ENCODE assay signal across 32 mouse cellular contexts in the genomic region with DNA sequence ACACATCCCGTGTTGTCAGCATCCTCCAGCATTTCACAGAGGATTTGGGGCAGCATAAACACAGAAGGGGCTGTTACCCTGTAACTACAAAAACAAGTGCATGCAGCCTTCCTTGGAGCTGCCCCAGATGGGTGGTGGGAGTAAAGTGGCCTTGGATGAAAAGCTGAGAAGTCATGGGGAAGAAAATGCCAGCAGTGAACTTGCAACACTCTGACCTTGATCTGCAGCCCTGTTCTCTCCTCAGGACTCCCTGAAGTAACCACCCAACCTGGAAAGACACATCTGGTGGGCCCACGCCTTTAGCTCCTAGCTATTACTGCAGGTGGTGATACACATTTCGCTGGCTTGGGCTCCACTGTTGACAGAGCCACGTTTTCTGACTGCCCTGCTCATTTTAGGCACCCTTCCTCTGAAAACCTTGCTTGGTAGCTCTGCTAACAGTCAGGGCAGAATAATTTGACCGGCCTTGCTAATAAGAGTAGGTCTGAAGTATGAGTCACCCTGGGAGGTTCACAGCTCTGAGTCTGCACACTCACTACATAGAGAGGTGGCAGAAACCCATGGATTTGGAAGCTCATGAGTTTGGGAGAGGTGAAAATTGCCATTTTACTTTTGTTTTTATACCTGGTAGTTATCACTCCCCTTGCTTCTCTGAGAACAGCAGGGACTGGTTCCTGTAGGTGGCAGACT.
DNase-seq lines count a peak whose midpoint lies in the region; ATAC-seq and TF ChIP-seq lines count a peak whose summit lies in the region.
"Had no signal": no experiment of that assay in that cellular context is flagged by ENCODE, and none has a peak within 500 bp of the region (broad histone marks: within the 10 kb centered on the region; RNA-seq: fewer than 3 reads in every experiment).

No protein-coding gene starts in this region.

- no peak overlapping the region for H3K9ac ChIP-seq in stomach, postnatal 0 days (ENCODE audit: low read length)
- H3K9ac ChIP-seq: forebrain, embryonic 13.5 days; heart, embryonic 12.5 days; hindbrain, embryonic 13.5 days; limb, embryonic 15.5 days; liver, embryonic 13.5 days; midbrain, embryonic 12.5 days; neural tube, embryonic 13.5 days had no signal

- DNase-seq in adrenal gland, adult (ENCODE audit: inconsistent age in 2 of 2, low spot score in 1 of 2): peak; percentile 67 to 92
- DNase-seq in adrenal gland, postnatal 25 days: no peak
- peak; percentile 20 for DNase-seq in ovary, adult 18-20 months (ENCODE audit: low spot score)
- no peak for DNase-seq in ovary, postnatal 14 days (ENCODE audit: low spot score)
- peak; percentile 31 for DNase-seq in adrenal gland, postnatal 10 days
- DNase-seq in stomach, postnatal 0 days (ENCODE audit: low spot score): no peak
- DNase-seq in limb, embryonic 10.5 days (ENCODE audit: low spot score): no peak
- DNase-seq in kidney, postnatal 25 days: no peak
- DNase-seq: cerebellum, adult 11 months; cerebellum, adult 9-10 months; cerebellum, postnatal 36 days; heart, adult 2 months; heart, postnatal 4 days; kidney, adult 8-10 months; left cerebral cortex, postnatal 4 days; liver, embryonic 13.5 days; lung, adult 18-20 months; lung, postnatal 4 days; thymus, adult 18-20 months; thymus, postnatal 25 days had no signal

- no peaks in the 10 kb centered on the region for H3K27me3 ChIP-seq in stomach, postnatal 0 days (ENCODE audit: control insufficient read depth, insufficient read depth, low read length)
- no peaks in the 10 kb centered on the region for H3K27me3 ChIP-seq in limb, embryonic 10.5 days (ENCODE audit: low read depth, poor library complexity, severe bottlenecking)
- H3K27me3 ChIP-seq: forebrain, embryonic 13.5 days; heart, embryonic 12.5 days; hindbrain, embryonic 13.5 days; limb, embryonic 15.5 days; liver, embryonic 13.5 days; megakaryocyte, embryonic 14.5 days; midbrain, embryonic 12.5 days; neural tube, embryonic 13.5 days had no signal

- no peak overlapping the region for H3K27ac ChIP-seq in stomach, postnatal 0 days (replicated peaks)
- H3K27ac ChIP-seq in limb, embryonic 10.5 days: no peak overlapping the region
- H3K27ac ChIP-seq: forebrain, embryonic 13.5 days; heart, adult 2 months; hindbrain, embryonic 13.5 days; kidney, postnatal 0 days; limb, embryonic 15.5 days; liver, embryonic 13.5 days; midbrain, embryonic 12.5 days; neural tube, embryonic 13.5 days had no signal

- 49% methylated on average over 5 of the region's 5 CpGs for WGBS in stomach, postnatal 0 days
- WGBS in limb, embryonic 10.5 days: 88% methylated on average over 5 of the region's 5 CpGs

- no peak for ATAC-seq in stomach, postnatal 0 days (ENCODE audit: low FRiP score, low TSS enrichment)
- ATAC-seq: forebrain, embryonic 13.5 days; intestine, embryonic 16.5 days; lung, postnatal 0 days had no signal

- no peaks in the 10 kb centered on the region for H3K4me1 ChIP-seq in stomach, postnatal 0 days (replicated peaks; ENCODE audit: control insufficient read depth, insufficient read depth)
- H3K4me1 ChIP-seq in limb, embryonic 10.5 days: peaks cover 40% of the 10 kb centered on the region
- H3K4me1 ChIP-seq: liver, embryonic 13.5 days; megakaryocyte, embryonic 14.5 days had no signal

- H3K4me2 ChIP-seq in stomach, postnatal 0 days (replicated peaks; ENCODE audit: low read depth): no peak overlapping the region
- H3K4me2 ChIP-seq: forebrain, embryonic 13.5 days; heart, embryonic 12.5 days; hindbrain, embryonic 13.5 days; limb, embryonic 15.5 days; liver, embryonic 13.5 days; midbrain, embryonic 12.5 days; neural tube, embryonic 13.5 days had no signal

- H3K36me3 ChIP-seq in stomach, postnatal 0 days (ENCODE audit: control insufficient read depth, insufficient read depth, low read length): no peaks in the 10 kb centered on the region
- no peaks in the 10 kb centered on the region for H3K36me3 ChIP-seq in limb, embryonic 10.5 days
- H3K36me3 ChIP-seq: G1E; heart, embryonic 12.5 days; hindbrain, embryonic 13.5 days; limb, embryonic 15.5 days; liver, embryonic 13.5 days; midbrain, embryonic 12.5 days; neural tube, embryonic 13.5 days had no signal

- no peak for TF ChIP-seq EP300 in stomach, postnatal 0 days (optimal IDR thresholded peaks at IDR 0.05)

- TF ChIP-seq CTCF in stomach, postnatal 0 days (IDR thresholded peaks at IDR 0.05; ENCODE audit: low read depth): 0 out of 2 replicates have a peak, but pooled peaks have one; percentile 4

- no peak overlapping the region for H3K4me3 ChIP-seq in stomach, postnatal 0 days (ENCODE audit: low read depth, low read length)
- H3K4me3 ChIP-seq in limb, embryonic 10.5 days: no peak overlapping the region
- H3K4me3 ChIP-seq: forebrain, embryonic 13.5 days; heart, adult 2 months; heart, embryonic 12.5 days; hindbrain, embryonic 13.5 days; limb, embryonic 15.5 days; liver, embryonic 13.5 days; megakaryocyte, embryonic 14.5 days; midbrain, embryonic 12.5 days; myocyte; neural tube, embryonic 13.5 days had no signal

- H3K9me3 ChIP-seq in stomach, postnatal 0 days (ENCODE audit: control insufficient read depth, low read length): no peaks in the 10 kb centered on the region
- no peaks in the 10 kb centered on the region for H3K9me3 ChIP-seq in limb, embryonic 10.5 days (replicated peaks)
- H3K9me3 ChIP-seq: forebrain, embryonic 13.5 days; heart, embryonic 12.5 days; hindbrain, embryonic 13.5 days; limb, embryonic 15.5 days; liver, embryonic 13.5 days; megakaryocyte, embryonic 14.5 days; midbrain, embryonic 12.5 days; neural tube, embryonic 13.5 days had no signal

Comparison
In these comparisons a context has a peak if more than half of its experiments do, and no peak if none do; other contexts are left out.
1. DNase-seq: peak in adrenal gland, adult (2 of 2), ovary, adult 18-20 months (single experiment) and adrenal gland, postnatal 10 days (single experiment); none in adrenal gland, postnatal 25 days (single experiment), ovary, postnatal 14 days (single experiment), stomach, postnatal 0 days (single experiment), limb, embryonic 10.5 days (single experiment) and kidney, postnatal 25 days (0 of 2).